Mouse (Mus musculus) olfactory bulb, adult 2 months (tissue): ENCODE measurements around the gene Nrg4.

Experiments
- CTCF ChIP-seq: fragments of 200-500 bp; IDR thresholded peaks from 2 replicates; pipeline ENCODE4 v1.5.1; 2012; ENCODE audit warnings: low read depth, mild to moderate bottlenecking, low read length, moderate library complexity; ENCODE audit not compliant: insufficient read depth
- POLR2A ChIP-seq: fragments of 200-500 bp; IDR thresholded peaks from 2 replicates; pipeline ENCODE4 v1.6.1; 2012; ENCODE audit warnings: mild to moderate bottlenecking, low read depth, low read length, moderate library complexity; ENCODE audit not compliant: insufficient read depth

DNA sequence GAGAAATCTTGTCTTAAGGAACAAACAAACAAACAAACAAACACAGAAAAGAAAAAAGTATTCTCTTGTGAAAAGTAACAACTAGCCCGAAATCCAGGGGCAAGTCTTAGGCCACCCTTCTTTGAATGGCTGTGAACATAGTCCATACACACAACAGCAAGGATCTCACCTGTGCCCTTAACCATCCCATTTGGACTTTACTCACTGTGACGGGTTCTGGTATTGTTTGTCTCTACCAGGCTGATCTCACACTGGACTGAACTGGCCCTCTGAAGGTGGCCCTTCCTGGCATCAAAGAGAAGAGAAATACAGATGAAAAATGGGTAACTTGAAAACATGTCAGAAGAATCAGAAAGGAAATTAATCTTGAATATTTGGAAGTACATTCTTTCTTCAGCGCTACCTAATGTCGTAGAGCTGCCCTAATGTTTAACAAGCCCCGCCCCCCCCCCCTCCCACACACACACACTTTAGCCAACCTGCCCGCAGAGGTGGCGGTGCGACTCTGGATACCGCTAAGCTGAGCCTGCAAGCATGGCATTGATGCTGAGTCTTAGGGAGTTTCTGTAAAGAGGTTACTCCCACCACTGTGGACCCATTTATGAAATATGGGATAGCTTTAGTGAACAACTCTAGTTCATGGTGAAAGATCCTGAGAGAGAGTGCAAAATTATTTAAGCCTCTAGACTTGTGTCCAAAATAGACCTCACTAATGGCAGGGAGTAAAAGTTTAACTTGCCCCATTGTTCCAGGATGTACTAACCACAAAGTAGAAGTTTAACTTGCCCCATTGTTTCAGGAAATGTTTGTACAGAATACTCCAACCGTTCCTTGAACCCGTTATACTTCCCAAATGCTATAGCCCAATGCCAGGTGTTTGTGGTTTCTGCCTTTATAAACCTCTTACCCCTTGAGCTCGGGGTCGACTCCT lies 90.1 kb downstream of the Nrg4 start:
- TF ChIP-seq CTCF (no peak), POLR2A (no peak)
